Mouse (Mus musculus) hindbrain, embryonic 12.5 days (tissue): ENCODE measurements around the gene Vtn. TPM values are rescaled to one million over a fixed set of nuclear protein-coding genes. Genes with fewer than 3 reads are reported as not detected.

Experiments
- ATAC-seq: fragments of 200-750 bp; cut with Nextera tagmentation; 2 replicates; pipeline ENCODE4 v1.8.0; 2017; ENCODE audit warnings: moderate TSS enrichment; ENCODE audit not compliant: low FRiP score
- H3K27ac ChIP-seq: fragments of 300-500 bp; sonication (generic); 2 replicates; pipeline ENCODE4 v1.5.1; 2016; ENCODE audit warnings: mild to moderate bottlenecking
- H3K27me3 ChIP-seq: fragments of 300-500 bp; sonication (generic); 2 replicates; pipeline ENCODE4 v1.6.1; 2016; ENCODE audit warnings: mild to moderate bottlenecking
- H3K36me3 ChIP-seq: fragments of 300-500 bp; sonication (generic); 2 replicates; pipeline ENCODE4 v1.6.1; 2016; ENCODE audit warnings: mild to moderate bottlenecking
- H3K4me1 ChIP-seq: fragments of 300-500 bp; sonication (generic); 2 replicates; pipeline ENCODE4 v1.6.1; 2016
- H3K4me2 ChIP-seq: fragments of 300-500 bp; sonication (generic); replicated peaks from 2 replicates; pipeline ENCODE4 v1.6.1; 2016; ENCODE audit warnings: mild to moderate bottlenecking
- H3K4me3 ChIP-seq: fragments of 300-500 bp; sonication (generic); 2 replicates; pipeline ENCODE4 v1.5.1; 2016; ENCODE audit warnings: mild to moderate bottlenecking
- H3K9ac ChIP-seq: fragments of 300-500 bp; sonication (generic); 2 replicates; pipeline ENCODE4 v1.6.1; 2016; ENCODE audit warnings: mild to moderate bottlenecking, moderate library complexity
- H3K9me3 ChIP-seq: fragments of 300-500 bp; sonication (generic); replicated peaks from 2 replicates; pipeline ENCODE4 v1.6.1; 2016; ENCODE audit warnings: mild to moderate bottlenecking
- WGBS: fragments of 180-500 bp; shearing (Covaris S2); methylation state at CpG from one replicate; pipeline ENCODE4 v1.1.7; 2016; 5-methylcytosine and 5-hydroxymethylcytosine counted together
- polyA plus RNA-seq: library from polyadenylated mRNA; unstranded; fragments of >200 nt; fragmentation: Nextera tagmentation; extraction: Ambion mirVana; gene quantifications from 2 replicates; pipeline ENCODE4 v1.2.1, GENCODE M21; 2016

Vtn gene
- polyA plus RNA-seq, 1 experiment from 2014 or later, result 156 TPM

DNA sequence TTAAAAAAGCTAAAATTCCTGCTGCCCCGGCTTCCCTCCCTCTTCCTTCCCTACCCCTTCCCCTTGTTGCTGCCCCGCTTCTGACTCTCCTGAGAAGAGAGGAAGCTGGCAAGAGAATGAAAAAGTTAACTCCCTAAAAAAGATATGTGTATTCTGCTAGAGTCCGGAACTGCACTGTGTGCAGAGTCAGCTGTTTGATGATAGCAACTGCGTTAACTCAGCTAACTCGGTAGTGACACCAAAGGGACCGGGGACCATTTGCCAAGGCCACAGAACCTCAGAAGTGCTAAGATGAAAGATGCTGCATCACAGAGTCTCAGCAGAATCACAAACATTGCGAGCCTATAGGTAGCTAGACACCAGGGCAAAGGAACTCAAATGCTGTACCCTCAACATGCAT is 31.4 kb upstream of the Vtn start:
- no peak for ATAC-seq
- Histone ChIP-seq H3K4me3 (no peak overlapping the region), H3K27ac (no peak overlapping the region), H3K36me3 (0 out of 2 replicates have a peak, but pooled peaks cover under 1% of the 10 kb centered on the region), H3K9me3 (no peaks in the 10 kb centered on the region), H3K4me1 (peaks cover 14% of the 10 kb centered on the region), H3K4me2 (no peak overlapping the region), H3K9ac (no peak overlapping the region), H3K27me3 (no peaks in the 10 kb centered on the region)
- WGBS, result 89% methylated on average over 7 of the region's 7 CpGs

DNA sequence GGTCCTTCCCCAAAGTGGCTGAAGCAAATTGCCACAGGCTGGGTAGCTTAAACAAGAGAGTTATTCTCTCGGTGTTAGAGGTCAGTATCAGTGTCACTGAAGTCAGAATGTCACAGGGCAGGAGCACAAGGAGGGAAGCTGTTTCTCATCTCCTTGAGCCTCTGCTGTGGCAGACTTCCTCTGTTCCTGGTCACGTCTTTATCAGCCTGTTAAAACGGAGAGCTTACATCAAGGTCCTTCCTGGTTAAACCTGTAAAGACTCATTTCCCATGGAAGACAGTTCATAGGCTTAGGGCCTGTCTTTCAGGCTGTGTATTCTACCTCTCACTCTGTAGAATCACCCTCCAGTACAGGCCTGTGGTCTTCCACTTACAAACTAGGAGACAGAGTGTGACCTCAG is 31.0 kb upstream of the Vtn start:
- 0 out of 2 replicates have a peak, but pooled peaks cover 5% of the 10 kb centered on the region for H3K36me3 ChIP-seq
- no peak overlapping the region for H3K9ac ChIP-seq
- ATAC-seq, result no peak
- 66% methylated on average over 3 of the region's 3 CpGs for WGBS
- no peaks in the 10 kb centered on the region for H3K27me3 ChIP-seq
- H3K4me2 ChIP-seq, result no peak overlapping the region
- H3K27ac ChIP-seq, result no peak overlapping the region
- H3K9me3 ChIP-seq, result no peaks in the 10 kb centered on the region
- no peak overlapping the region for H3K4me3 ChIP-seq
- H3K4me1 ChIP-seq, result peaks cover 14% of the 10 kb centered on the region

DNA sequence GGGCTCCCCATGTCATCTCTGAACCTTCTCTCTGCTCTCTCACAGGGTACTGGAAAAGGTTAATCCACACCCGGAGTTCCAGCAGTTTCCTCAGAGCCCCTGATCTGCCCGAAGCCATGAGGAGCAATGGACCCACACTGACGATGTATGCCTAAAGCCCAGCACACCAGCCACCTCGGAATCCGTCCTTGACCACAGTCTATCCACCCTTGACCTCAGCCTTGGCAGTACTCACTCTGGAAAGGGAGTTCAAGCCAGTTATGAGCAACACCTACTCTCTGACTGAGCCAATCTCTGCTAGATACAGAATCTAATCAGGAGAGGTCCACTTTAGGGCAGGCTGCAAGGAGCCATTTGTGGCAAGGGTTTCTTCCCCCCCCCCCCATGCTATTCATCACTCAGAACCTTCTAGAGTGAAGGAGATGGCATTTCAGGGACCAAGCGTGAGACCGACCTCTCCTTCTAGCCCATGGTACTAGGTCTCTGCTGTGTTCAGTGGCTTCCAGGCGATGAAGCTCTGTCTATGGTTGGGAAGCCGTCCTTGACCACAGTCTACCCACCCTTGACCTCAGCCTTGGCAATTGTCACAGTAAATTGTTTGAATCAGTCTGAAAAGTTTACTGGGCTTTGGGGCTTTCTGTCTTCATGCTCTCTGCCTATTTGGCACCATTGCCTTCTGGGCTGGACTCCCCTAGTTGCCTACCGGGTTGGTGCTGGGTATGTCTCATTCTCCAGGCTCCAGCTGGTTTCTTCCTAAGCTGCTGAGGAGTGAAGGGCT is 27.4 kb upstream of the Vtn start:
- WGBS, result 89% methylated on average over 10 of the region's 10 CpGs
- peaks cover 11% of the 10 kb centered on the region; the same call in 1 of the 2 replicates for H3K36me3 ChIP-seq

DNA sequence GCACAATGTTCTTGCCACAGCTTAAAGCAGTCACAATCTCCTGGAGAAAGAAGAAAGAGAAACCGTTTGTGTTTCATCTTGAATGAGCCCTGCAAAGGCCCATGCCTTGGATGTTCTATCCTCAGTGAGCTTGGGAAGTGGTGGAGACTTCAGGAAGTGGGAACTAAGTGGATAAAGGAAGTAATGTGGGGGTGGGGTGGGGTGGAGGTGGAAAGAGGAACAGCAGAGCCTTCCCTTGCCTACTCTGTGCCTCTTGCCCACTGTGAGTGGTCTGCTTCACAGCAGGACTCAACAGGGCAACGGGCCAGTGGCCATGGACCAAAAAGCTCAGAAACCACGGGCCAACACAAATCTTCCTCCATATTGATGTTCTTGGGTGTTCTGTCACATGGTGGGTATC is 23.6 kb upstream of the Vtn start:
- Histone ChIP-seq H3K27me3 (no peaks in the 10 kb centered on the region), H3K4me1 (no peaks in the 10 kb centered on the region), H3K4me3 (no peak overlapping the region), H3K9ac (no peak overlapping the region), H3K4me2 (no peak overlapping the region), H3K9me3 (no peaks in the 10 kb centered on the region), H3K27ac (no peak overlapping the region), H3K36me3 (peaks cover 13% of the 10 kb centered on the region; the same call in 1 of the 2 replicates)
- WGBS, result 92% methylated on average over 3 of the region's 3 CpGs
- no peak for ATAC-seq

More for the DNA sequence above, 27.4 kb upstream of the Vtn start:
- no peak overlapping the region for H3K27ac ChIP-seq
- H3K4me2 ChIP-seq, result no peak overlapping the region
- H3K4me3 ChIP-seq, result no peak overlapping the region
- ATAC-seq, result no peak
- no peak overlapping the region for H3K9ac ChIP-seq
- H3K27me3 ChIP-seq, result no peaks in the 10 kb centered on the region
- H3K4me1 ChIP-seq, result peaks cover 3% of the 10 kb centered on the region
- H3K9me3 ChIP-seq, result no peaks in the 10 kb centered on the region

DNA sequence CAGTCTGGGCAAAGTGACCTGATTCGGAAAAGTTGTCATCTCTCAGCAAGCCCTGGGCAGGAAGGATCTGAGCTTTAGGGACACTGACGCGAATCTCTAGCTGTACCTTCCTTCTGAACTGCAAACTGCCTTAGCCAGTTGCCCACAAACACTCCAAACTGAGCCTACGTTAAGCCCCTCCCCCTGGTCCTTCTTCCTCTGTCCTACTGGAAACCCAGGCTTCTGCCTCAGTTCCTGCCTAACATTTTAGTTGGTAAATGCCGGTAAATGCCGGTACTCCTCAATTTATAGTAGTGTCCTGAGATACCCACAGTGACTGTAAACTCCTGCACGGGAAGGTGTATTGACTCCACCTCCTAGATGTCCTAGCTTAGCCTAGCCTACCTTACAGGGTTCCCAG is 15.3 kb upstream of the Vtn start:
- 64% methylated on average over 7 of the region's 7 CpGs for WGBS
- H3K36me3 ChIP-seq, result peaks cover 33% of the 10 kb centered on the region
- no peaks in the 10 kb centered on the region for H3K9me3 ChIP-seq
- H3K27me3 ChIP-seq, result peaks cover 31% of the 10 kb centered on the region
- no peak for ATAC-seq
- H3K4me2 ChIP-seq, result no peak overlapping the region
- no peaks in the 10 kb centered on the region for H3K4me1 ChIP-seq
- H3K9ac ChIP-seq, result no peak overlapping the region
- H3K27ac ChIP-seq, result no peak overlapping the region
- H3K4me3 ChIP-seq, result no peak overlapping the region

DNA sequence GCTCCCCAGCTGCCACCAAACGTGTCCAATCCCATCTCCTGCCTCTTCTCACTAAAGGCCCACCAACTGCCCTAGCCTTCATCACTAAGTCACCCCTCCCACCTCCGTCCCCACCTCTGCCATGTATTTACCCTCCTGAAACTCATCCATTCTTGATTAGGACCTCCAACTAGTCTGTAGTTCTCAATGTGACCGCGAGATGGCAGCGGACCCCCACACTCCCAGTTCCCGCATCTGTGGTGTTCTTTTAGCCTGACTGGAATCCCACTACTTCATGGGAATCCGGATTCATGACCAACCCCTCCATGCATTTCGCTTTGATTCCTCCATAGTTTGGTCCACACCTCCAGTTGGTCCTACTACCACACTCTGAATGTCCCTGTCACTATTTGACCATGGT is 10.7 kb upstream of the Vtn start:
- no peak overlapping the region for H3K4me3 ChIP-seq
- H3K9ac ChIP-seq, result no peak overlapping the region
- ATAC-seq, result no peak

DNA sequence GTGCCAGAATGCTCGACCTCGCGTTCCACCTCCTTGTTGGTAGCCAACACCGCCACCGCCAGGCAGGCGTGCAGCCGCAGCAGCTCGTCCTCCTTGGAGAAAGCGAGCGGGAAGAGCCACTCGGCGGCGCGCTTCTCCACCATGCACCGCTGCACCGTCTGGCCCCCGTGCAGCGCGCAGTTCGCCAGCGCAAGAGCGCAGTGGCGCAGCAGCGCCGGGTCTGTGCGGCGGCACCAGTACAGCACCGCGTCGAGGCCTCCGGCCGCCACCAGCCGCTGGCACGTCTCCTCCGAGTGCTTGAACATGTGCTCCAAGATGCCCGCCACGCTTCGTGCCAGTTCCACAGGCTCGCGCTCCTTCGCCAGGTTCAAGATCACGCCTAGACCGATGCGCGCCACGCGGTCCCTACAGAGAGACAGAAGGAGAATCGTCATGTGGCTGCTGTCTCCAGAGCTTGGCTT is 8.1 kb upstream of the Vtn start:
- H3K27ac ChIP-seq, result 0 out of 2 replicates have a peak overlapping the region, but pooled peaks have one; percentile 7
- WGBS, result 7% methylated on average over 48 of the region's 48 CpGs

More for the DNA sequence above, 10.7 kb upstream of the Vtn start:
- Histone ChIP-seq H3K4me2 (no peak overlapping the region), H3K27ac (no peak overlapping the region), H3K27me3 (peaks cover 61% of the 10 kb centered on the region), H3K36me3 (peaks cover 18% of the 10 kb centered on the region), H3K4me1 (peaks cover 9% of the 10 kb centered on the region), H3K9me3 (no peaks in the 10 kb centered on the region)
- WGBS, result 5% methylated on average over 8 of the region's 8 CpGs

DNA sequence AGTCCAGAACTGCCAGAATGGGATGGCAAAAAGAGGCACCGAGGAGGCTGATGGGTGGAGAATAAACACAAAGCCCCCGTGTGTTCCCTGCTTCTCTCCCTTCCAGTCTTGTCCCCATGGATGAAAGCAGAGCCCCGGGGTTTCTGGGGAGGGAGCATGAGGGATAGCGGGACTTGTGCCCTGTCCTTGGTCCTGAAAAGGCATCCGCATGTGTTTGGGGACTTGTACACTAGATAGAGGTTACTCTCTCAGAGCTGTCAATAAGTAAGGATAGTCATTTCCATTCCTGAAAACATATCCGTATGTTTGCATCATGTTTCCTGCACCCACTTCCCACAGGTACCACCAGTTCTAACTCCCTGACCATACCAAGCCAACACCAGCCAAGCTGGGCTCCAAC is 3.0 kb upstream of the Vtn start:
- Histone ChIP-seq H3K9me3 (no peaks in the 10 kb centered on the region), H3K4me2 (peak overlapping the region; percentile 92), H3K27ac (no peak overlapping the region), H3K36me3 (no peaks in the 10 kb centered on the region), H3K27me3 (peaks cover 51% of the 10 kb centered on the region), H3K4me3 (peak overlapping the region; percentile 75), H3K4me1 (peaks cover 28% of the 10 kb centered on the region), H3K9ac (peak overlapping the region; percentile 89)
- ATAC-seq, result no peak
- 9% methylated on average over 6 of the region's 6 CpGs for WGBS

More for the DNA sequence above, 8.1 kb upstream of the Vtn start:
- peaks cover 16% of the 10 kb centered on the region for H3K4me1 ChIP-seq
- H3K27me3 ChIP-seq, result peaks cover 76% of the 10 kb centered on the region
- H3K4me3 ChIP-seq, result peak overlapping the region; percentile 26
- H3K36me3 ChIP-seq, result peaks cover 16% of the 10 kb centered on the region; the same call in 1 of the 2 replicates
- no peaks in the 10 kb centered on the region for H3K9me3 ChIP-seq
- ATAC-seq, result peak; percentile 68
- H3K4me2 ChIP-seq, result peak overlapping the region; percentile 54
- H3K9ac ChIP-seq, result peak overlapping the region; percentile 53

DNA sequence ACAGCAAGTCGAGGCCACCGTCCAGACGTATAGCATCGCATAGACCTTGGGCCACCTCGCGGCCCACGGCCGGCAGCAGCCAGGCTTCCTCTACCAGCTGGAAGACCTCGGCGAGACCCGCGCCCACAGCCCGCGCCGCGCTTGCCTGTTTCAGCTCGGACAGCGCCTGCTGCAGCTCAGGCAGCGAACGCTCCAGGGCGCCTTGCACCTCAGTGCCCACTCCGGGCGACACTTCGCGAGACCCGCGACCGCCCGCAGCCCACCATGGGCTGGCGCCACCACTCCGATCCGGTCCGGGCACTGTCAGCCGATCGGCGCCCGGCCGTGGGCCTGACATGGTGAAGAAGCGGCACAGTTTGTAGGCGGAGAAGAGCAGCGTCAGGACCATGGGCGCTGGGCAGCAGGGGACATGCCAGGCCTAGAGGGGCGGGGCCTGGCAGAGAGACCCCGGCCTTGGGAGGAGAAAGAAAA is 1.8 kb upstream of the Vtn start:
- no peaks in the 10 kb centered on the region for H3K36me3 ChIP-seq
- peak overlapping the region; percentile 75 for H3K4me3 ChIP-seq
- peak; percentile 80 for ATAC-seq
- H3K4me1 ChIP-seq, result peaks cover 26% of the 10 kb centered on the region
- WGBS, result under 1% methylated on average over 44 of the region's 44 CpGs
- H3K27me3 ChIP-seq, result peaks cover 43% of the 10 kb centered on the region
- no peaks in the 10 kb centered on the region for H3K9me3 ChIP-seq
- H3K4me2 ChIP-seq, result peak overlapping the region; percentile 92
- H3K27ac ChIP-seq, result peak overlapping the region; percentile 95
- H3K9ac ChIP-seq, result peak overlapping the region; percentile 89

DNA sequence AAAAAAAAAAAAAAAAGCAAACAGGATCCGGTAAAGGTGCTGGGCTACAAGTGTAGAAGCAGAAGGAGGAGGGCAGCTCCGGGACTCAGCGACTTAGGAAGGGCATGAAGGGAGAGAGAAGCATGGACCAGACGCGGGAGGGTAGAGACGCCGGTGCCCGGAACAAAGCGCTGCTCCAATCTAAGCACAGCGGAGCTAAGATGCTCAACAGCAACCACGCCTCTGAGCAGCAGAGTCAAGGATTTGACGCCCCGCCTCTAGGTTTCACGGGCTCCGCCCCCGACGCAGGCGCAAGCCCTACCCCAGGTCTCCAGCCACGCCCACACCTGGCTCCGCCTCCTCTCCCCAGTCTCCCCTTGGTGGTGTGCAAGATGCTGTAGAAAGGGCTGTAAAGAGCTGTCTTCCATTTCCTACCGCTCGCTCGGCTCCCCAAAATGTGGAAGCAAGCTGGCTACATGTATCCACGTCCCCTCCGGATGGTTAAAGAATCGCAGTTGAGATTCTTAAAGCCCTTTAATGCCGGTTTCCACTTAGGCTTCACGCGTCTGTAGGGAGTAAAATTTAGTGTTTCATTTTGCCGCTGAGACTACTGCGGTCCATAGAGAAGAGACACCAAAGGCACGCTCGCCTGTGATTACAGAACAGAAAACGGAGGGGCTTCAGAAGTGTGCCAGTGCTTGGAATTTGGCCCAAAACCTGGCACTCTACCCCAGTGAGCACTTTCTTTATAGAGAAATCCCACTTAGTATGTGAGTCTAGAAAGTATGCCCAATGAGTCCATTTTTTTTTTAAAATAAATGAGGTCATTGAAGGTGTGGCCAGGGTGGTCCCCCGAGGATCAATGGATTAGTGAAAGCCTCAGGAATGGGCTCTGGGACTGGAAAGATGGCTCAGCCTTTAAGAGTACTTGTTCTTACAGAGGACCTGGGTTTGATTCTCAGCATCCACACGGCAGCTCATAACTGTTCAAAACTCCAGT is 1.1 kb upstream of the Vtn start, which contains the start of gene Sarm1:
TSS of gene Sarm1 (minus strand) at position 211 of the 979 bp plus-strand sequence.
- WGBS, result 4% methylated on average over 36 of the region's 36 CpGs
- peak; percentile 96 for ATAC-seq
- peak within 1 kb of the TSS; percentile 75 for H3K4me3 ChIP-seq
- H3K4me1 ChIP-seq, result peaks cover 26% of the 10 kb centered on the region
- H3K36me3 ChIP-seq, result no peaks in the 10 kb centered on the region
- H3K4me2 ChIP-seq, result peak within 1 kb of the TSS; percentile 92
- H3K9ac ChIP-seq, result peak within 1 kb of the TSS; percentile 89
- H3K9me3 ChIP-seq, result no peaks in the 10 kb centered on the region
- peak within 1 kb of the TSS; percentile 95 for H3K27ac ChIP-seq
- H3K27me3 ChIP-seq, result peaks cover 43% of the 10 kb centered on the region

DNA sequence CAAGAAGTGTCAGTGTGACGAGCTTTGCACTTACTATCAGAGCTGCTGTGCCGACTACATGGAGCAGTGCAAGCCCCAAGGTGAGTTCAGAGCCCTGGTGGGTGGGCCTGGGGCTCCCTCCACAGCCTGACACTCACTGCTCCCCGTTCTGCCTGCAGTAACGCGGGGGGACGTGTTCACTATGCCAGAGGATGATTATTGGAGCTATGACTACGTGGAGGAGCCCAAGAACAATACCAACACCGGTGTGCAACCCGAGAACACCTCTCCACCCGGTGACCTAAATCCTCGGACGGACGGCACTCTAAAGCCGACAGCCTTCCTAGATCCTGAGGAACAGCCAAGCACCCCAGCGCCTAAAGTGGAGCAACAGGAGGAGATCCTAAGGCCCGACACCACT is 652 bp downstream of the Vtn start:
- H3K9me3 ChIP-seq, result no peaks in the 10 kb centered on the region
- H3K27me3 ChIP-seq, result peaks cover 38% of the 10 kb centered on the region
- H3K4me1 ChIP-seq, result peaks cover 26% of the 10 kb centered on the region
- H3K4me2 ChIP-seq, result no peak overlapping the region
- no peak for ATAC-seq
- H3K36me3 ChIP-seq, result no peaks in the 10 kb centered on the region
- WGBS, result 50% methylated on average over 16 of the region's 16 CpGs
- 0 out of 2 replicates have a peak overlapping the region, but pooled peaks have one; percentile 1 for H3K4me3 ChIP-seq
- H3K27ac ChIP-seq, result no peak overlapping the region
- H3K9ac ChIP-seq, result no peak overlapping the region
